Mouse (Mus musculus) lung, adult 2 months (tissue): ENCODE measurements around the gene Thsd4. TPM values are rescaled to one million over a fixed set of nuclear protein-coding genes. Genes with fewer than 3 reads are reported as not detected.
"Not testable (repeated sequence)": the region's sequence is repeated elsewhere in the genome, so short reads cannot be mapped to it uniquely, and the experiment has no call there.

ENCODE experiments used
- DNase-seq: peaks from one replicate; pipeline ENCODE4 v3.0.0; 2022
- H3K4me1 ChIP-seq: fragments of 200-500 bp; 2 replicates; pipeline ENCODE4 v1.6.1; 2011; ENCODE audit warnings: low read length; ENCODE audit not compliant: control insufficient read depth, insufficient read depth
- H3K4me3 ChIP-seq: fragments of 200-500 bp; replicated peaks from 2 replicates; pipeline ENCODE3; 2011; ENCODE audit warnings: low read depth, mild to moderate bottlenecking, control low read depth, low read length; ENCODE audit errors: extremely low read depth
- CTCF ChIP-seq: fragments of 200-500 bp; IDR thresholded peaks from 2 replicates; pipeline ENCODE4 v1.5.1; 2011; ENCODE audit warnings: mild to moderate bottlenecking, low read length, control low read depth; ENCODE audit not compliant: insufficient read depth
- POLR2A ChIP-seq: fragments of 200-500 bp; IDR thresholded peaks from 2 replicates; pipeline ENCODE4 v1.6.1; 2011; ENCODE audit warnings: low read depth, mild to moderate bottlenecking, control low read depth, low read length, borderline replicate concordance; ENCODE audit errors: extremely low read depth
- WGBS: fragments of 180-500 bp; shearing (Covaris S2); methylation state at CpG from one replicate; pipeline ENCODE4 v1.1.7; 2018; 5-methylcytosine and 5-hydroxymethylcytosine counted together
- polyA plus RNA-seq: library from polyadenylated mRNA; depleted of rRNA; stranded (reverse); fragments of >200 nt; gene quantifications from 2 replicates; pipeline ENCODE4 v1.2.3, GENCODE M21; 2012; rRNA removed

Thsd4 gene
- polyA plus RNA-seq, 1 experiment: 27.2 TPM

GRCm38 (mm10) chr9:59941885-59942350, 579.9 kb downstream of the Thsd4 start:
- WGBS: 24% methylated on average over 9 of the region's 9 CpGs
- Histone ChIP-seq H3K4me3 (no peak overlapping the region), H3K4me1 (no peaks in the 10 kb centered on the region)
- DNase-seq: no peak
- no peak for TF ChIP-seq CTCF
- TF ChIP-seq POLR2A: no peak

DNA sequence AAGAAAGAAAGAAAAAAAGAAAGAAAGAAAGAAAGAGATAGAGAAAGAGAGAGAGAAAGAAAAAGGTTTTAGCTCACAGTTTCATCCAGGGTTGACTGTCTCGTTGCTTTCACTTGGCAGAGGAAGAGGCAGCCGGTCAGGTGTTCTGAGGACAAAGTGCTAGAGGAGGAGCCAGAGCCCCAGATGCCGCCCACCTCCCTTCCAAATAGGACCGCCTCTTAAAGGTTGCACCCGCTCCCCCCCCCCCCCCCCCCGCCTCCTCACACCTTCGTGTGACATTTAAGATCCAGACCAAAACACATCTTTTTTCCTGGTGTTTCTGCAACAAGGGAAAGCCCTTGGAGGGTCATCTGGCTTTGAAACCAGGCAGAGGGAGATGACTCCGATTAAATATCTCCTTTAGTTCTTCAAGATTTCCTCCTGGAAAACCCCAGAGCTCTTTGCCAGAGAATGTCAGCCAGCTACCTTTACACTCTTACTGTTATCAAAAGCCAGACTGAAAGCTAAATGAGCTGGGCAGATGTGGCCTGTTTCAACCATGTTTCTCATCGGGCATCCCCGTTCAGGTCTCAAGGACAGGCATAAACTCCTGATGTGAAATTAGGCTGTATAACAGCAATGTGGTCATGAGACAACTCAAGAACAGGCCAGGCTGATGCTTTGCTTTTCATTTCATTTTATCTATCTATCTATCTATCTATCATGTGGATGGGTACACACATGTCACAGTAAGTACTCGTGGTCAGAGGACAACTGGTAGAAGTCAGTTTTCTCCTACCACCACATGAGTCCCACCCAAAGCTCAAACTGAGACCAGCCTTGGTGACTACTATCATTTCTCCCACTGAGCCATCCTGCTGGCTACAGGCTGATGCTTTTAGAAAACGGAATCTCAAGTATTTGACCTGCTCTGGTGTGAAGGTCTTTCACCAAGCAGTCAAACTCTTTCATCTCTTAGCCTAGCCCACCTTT, 580.6 kb downstream of the Thsd4 start:
- 55% methylated on average over 11 of the region's 12 CpGs for WGBS
- H3K4me3 ChIP-seq: no peak overlapping the region
- no peak for TF ChIP-seq CTCF
- TF ChIP-seq POLR2A: no peak
- DNase-seq: no peak
- H3K4me1 ChIP-seq: no peaks in the 10 kb centered on the region

- Histone ChIP-seq H3K4me3 (no peak overlapping the region), H3K4me1 (no peaks in the 10 kb centered on the region)
- WGBS: 41% methylated on average over 2 of the region's 2 CpGs
- no peak for DNase-seq
- TF ChIP-seq CTCF (no peak), POLR2A (no peak)
Measured at GRCm38 (mm10) chr9:59939691-59940090, 582.2 kb downstream of the Thsd4 start.

- Histone ChIP-seq H3K4me1 (no peaks in the 10 kb centered on the region), H3K4me3 (no peak overlapping the region)
- TF ChIP-seq CTCF: no peak
- TF ChIP-seq POLR2A: no peak
- 90% methylated on average over 8 of the region's 8 CpGs for WGBS
- no peak for DNase-seq
Measured at GRCm38 (mm10) chr9:59938529-59938928, 583.3 kb downstream of the Thsd4 start.

DNA sequence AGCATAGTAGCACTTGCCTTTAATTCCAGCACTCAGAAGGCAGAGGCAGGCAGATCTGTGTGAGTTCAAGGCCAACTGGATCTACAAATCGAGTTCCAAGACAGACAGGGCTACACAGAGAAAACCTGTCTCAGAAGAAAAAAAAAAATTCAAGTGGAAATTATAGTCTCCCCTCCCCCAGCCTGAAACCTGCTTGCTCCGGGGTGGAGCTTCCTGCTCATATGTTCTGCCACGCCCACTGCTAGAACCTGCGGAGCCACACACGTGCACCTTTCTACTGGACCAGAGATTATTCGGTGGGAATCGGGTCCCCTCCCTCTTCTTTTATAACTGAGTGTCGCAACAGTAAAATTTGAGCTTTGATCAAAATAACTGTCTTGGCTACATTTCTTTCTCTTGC, 586.0 kb downstream of the Thsd4 start:
- WGBS: 77% methylated on average over 8 of the region's 8 CpGs
- DNase-seq, H3K4me3 ChIP-seq, H3K4me1 ChIP-seq: not testable (repeated sequence)

GRCm38 (mm10) chr9:59930248-59930647, 591.6 kb downstream of the Thsd4 start:
- no peak for TF ChIP-seq POLR2A
- TF ChIP-seq CTCF: no peak
- 74% methylated on average over 3 of the region's 3 CpGs for whole genome bisulfite sequencing
- Histone ChIP-seq H3K4me3 (no peak overlapping the region), H3K4me1 (no peaks in the 10 kb centered on the region)
- DNase-seq: no peak

Other genes with a start within 250 kb of the Thsd4 start
- 3.7 and 5.4 TPM in 2 replicates for gene Lrrc49, start 166.1 kb upstream of the Thsd4 start, polyA plus RNA-seq
- 1.9 and 2.2 TPM in 2 replicates for gene Larp6, start 190.9 kb upstream of the Thsd4 start, polyA plus RNA-seq